Mouse (Mus musculus) forebrain, embryonic 10.5 days (tissue): ENCODE measurements around the gene Gm11437. TPM values are rescaled to one million over a fixed set of nuclear protein-coding genes. Genes with fewer than 3 reads are reported as not detected.

Experiments used
- polyA plus RNA-seq: library from polyadenylated mRNA; unstranded; fragments of >200 nt; fragmentation: Nextera tagmentation; extraction: Ambion mirVana; gene quantifications from 2 replicates; pipeline ENCODE4 v1.2.1, GENCODE M21; 2016

Gm11437 gene
- polyA plus RNA-seq, 1 experiment from 2014 or later: not detected

Other genes starting within 250 kb of the Gm11437 start
- 47.4 and 50.3 TPM in 2 replicates for gene Ddx52, start 225.4 kb downstream of the Gm11437 start, polyA plus RNA-seq
- gene Synrg, start 203.0 kb downstream of the Gm11437 start, polyA plus RNA-seq: 10.1 and 11.9 TPM in 2 replicates
- 12.0 and 12.5 TPM in 2 replicates for gene Dusp14, start 98.2 kb downstream of the Gm11437 start, polyA plus RNA-seq
- gene Tada2a, start 37.9 kb downstream of the Gm11437 start, polyA plus RNA-seq: 43.6 and 43.7 TPM in 2 replicates
- 25.6 and 26.8 TPM in 2 replicates for gene Acaca, start 37.8 kb downstream of the Gm11437 start, polyA plus RNA-seq